Mouse (Mus musculus): ENCODE measurements at regions not wholly inside any gene's neighbourhood (a gene's known extent, or its start where the extent isn't known, plus 50 kb on each side); places are given as distances from the start of the nearest gene placed in this dataset.
"Not testable (repeated sequence)": the region's sequence is repeated elsewhere in the genome, so short reads cannot be mapped to it uniquely, and the experiment has no call there.

DNA sequence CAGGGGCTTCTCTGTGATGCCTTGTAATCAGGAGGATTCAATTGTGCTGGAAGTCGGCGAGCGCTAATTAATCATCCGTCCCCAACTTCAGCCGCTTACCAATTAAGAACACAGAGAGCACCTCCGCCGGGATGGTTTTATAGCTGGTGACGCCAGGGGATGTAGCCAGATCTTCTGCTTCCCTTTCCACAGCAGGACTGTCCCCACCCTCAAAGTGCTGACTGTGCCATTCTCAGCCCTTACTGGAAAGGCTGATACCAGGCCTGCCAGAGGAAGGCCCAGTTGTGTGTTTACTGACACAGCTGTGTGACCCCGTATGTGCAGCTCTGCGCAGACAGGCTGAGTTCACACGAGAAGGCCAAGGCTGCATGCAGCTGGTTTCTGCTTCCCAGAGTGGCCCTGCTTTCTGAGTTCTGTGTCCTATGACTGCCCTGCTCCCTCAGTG lies 59.9 kb upstream of the Bend4 start:
- no peak for DNase-seq (ENCODE audit: low spot score in 2 of 2)

DNA sequence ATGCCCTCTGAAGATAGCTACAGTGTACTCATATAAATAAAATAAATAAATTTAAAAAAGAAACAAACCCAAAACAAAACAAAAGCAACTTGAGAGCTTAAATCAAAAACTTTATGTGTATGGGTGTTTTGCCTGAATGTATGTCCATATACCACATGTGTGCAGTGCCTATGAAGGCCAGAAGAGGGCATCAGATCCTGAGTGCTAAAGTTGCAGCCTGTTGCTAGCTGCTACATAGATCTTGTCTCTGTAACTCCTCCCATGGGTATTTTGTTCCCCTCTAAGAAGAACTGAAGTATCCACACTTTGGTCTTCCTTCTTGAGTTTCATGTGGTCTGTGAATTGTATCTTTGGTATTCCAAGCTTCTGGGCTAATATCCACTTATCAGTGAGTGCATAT lies 62.6 kb upstream of the Bend4 start:
- DNase-seq (ENCODE audit: low spot score in 2 of 2) = not testable (repeated sequence)

GRCm38 (mm10) chr5:67492893-67493302 lies 64.8 kb upstream of the Bend4 start:
- no peak for DNase-seq (ENCODE audit: low spot score in 2 of 2)

DNA sequence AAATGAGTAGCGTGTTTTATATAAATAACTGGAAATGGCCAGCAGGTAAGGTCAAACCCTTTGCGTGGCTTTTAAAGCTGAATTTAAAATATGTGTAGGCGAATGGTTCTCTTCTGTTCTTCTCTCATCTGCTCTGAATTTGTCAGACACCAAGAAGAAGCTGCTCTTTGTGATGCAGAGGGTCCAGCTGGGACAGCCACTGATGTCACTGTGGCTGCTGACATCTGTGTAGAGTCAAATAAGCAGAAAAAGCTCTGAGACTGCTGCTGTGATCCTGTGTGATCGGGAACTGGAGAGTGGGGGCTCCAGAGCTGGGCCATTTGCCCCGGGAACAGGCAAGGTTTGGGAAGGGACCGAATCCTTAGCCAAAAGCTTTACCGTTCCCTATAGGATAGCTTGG lies 68.6 kb upstream of the Bend4 start:
- DNase-seq (ENCODE audit: low spot score in 2 of 2) = no peak

DNA sequence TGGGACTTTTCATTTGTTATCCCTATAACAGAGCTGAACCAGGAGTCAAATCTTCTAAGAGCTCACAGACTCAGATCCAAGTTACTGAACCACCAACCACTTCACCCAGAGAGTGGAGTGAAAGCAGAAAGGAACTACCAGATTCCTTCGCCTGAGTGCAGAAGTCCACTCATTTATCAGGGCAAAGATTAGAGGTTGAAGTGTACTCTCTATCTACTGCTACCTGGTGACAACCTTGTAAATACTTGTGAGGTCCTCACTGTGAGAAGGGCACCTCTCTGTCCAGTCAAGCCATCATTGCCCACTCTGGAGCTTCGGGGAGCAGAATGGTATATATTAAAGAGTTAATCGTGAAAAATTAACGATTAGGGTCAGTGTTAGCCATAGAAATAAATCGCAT lies 87.4 kb upstream of the Shisa3 start:
- DNase-seq (ENCODE audit: low spot score in 2 of 2) = no peak

DNA sequence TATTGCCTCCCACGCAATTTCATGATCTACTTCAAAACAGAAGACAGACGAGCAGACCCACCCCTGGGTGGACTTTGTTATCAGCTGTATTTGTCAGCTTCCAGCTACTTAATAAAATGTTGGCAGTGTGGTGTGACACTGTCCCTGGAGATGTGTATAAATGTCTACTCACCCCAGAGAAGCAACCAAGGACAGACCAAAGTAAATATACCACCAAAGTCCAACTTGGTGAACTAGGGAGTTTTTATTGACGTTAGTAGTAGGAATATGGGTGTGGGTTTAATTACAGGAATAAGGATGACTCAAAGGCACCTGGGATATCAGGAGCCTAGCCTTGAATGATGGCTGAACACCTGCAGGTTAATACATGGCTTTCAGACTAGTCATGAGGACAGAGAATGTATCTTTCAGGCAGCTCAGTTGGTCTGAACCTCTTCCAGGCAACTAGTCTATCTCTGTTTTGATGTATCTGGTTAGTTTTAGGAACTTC lies 86.2 kb upstream of the Shisa3 start:
- no peak for DNase-seq (ENCODE audit: low spot score in 2 of 2)

GRCm38 (mm10) chr5:67530149-67530548 lies 77.5 kb upstream of the Shisa3 start:
- no peak for DNase-seq (ENCODE audit: low spot score in 2 of 2)

DNA sequence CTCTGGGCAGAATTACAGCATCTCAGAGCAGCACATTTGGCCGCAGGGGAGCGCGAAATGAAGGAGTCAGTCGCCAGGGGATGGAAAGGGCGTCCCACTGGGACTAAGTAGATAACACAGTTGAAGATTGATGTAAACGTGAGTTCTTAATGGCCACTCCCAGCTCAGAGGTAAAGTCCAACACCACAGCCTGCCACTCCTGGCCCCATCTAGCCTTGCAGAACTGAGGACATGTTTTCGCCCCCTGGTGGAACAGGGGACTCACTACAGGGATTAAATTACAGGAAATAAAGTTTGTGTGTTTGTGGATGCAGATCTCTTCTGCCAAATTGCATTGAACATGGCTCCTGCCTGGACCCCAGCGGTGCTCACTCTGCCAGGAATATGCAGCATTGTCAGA lies 76.7 kb upstream of the Shisa3 start:
- no peak for DNase-seq (ENCODE audit: low spot score in 2 of 2)

GRCm38 (mm10) chr5:67532351-67532750 lies 75.3 kb upstream of the Shisa3 start:
- DNase-seq (ENCODE audit: low spot score in 2 of 2) = peak; percentile 68 to 77

DNA sequence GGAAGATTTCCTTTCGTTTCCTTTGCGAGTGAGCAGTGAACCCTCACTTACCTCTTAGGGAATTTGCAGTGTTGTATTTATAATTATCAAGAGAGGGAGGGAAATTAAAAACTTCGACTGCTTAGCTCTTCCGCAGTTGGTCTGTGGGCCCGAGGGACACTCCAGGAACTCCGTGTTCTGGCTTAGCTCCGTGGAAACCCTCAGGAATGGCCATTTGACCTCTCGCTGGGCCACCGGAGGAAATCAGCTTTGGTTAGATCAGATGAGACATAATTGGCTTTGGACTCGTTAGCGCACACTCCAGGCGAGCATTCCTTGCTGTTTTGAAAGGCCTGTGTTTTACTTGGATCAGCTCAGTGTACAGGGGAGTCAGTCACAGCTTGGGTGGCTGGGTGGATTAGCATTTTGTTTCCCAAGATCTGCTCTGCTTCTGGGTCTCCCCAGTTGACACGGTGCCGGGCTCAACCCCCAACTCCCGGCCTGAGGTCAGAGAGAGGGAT lies 74.9 kb upstream of the Shisa3 start:
- DNase-seq (ENCODE audit: low spot score in 2 of 2) = peak in 1 of 2 experiments; percentile 23

GRCm38 (mm10) chr5:67534056-67534455 lies 73.6 kb upstream of the Shisa3 start:
- no peak for DNase-seq (ENCODE audit: low spot score in 2 of 2)

DNA sequence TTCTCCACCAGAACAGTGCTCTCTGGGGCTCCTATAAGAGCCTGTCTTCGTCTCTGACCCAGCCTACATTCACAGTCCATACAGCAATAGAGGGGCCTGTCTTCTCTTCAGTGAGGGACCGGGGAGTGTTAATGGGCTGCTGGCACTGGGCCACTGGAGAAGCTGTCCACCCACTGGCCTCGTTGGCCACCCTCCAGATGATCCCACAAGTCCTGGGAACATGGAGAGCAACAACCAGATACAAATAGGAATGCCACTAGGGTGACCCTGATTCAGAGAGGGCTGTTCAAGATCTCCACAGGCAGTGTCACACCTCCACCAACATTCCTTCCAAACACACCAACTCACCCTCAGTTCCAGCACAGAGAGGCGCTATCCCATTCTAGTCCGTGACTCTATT lies 69.7 kb upstream of the Shisa3 start:
- DNase-seq (ENCODE audit: low spot score in 2 of 2) = no peak

- DNase-seq (ENCODE audit: low spot score in 2 of 2) = no peak
Measured at GRCm38 (mm10) chr5:67539591-67540238, 68.0 kb upstream of the Shisa3 start.

GRCm38 (mm10) chr5:67541867-67542266 lies 65.8 kb upstream of the Shisa3 start:
- DNase-seq (ENCODE audit: low spot score in 2 of 2) = no peak

DNA sequence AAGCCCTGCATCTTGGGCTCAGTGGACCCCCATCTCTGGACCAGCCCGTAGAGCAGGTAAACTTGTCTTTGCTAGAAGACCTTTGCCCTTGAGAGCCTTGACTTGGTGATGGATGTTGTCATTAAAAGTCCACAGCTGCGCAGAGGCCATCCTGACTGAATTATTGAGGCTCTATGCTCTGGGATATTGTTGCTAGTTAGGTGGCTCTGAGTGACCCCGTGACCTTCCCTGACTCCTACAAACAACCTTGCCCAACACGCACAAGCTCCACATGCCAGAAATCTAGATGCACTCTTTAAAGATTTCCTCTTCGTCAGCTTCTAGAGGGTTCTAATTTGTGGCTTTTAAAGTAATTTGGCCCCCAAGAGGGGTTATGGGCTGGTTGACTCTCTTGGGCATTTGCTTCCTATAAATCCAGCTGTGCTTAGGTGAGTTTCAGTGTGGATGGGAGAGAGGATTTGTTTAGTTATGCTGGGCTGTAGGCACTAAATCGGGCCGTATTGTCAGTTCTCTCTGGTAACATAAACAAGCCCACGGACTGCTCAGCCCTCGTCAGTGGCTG lies 63.6 kb upstream of the Shisa3 start:
- DNase-seq (ENCODE audit: low spot score in 2 of 2) = no peak

- DNase-seq (ENCODE audit: low spot score in 2 of 2) = no peak
Measured at GRCm38 (mm10) chr5:67550257-67550656, 57.4 kb upstream of the Shisa3 start.

DNA sequence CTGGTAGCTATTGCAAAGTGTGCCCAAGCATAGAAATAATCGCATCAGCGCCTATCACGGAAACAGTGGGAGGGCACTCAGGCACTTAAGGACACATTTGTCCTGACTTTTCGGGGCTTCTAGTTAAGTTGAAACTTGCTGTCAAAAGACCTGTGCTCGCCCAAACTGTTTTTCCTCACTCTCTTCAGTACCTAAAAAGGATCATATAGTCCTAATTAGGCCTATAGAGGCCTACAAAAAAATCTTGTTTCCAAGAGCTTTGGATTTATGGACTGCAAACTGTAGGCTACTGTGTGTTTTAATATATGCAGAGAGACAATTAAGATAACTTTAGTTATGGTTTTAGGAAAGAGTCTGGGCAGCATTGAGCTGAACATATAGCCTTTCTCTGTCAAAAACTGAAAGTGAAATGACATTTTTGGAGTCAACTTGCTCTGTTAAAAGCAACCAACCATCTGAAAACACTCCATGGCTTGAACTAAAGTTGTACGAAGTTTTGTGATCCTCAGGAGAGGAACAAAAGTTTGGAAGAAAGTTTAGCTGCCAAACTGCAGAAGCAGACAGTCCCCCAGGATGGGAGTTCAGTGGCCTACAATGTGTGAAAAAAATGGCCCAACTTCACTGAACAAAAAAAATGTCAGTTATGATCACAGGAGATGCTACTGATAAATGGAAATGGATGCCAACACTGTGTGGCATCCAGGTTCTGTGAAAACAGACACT lies 55.9 kb upstream of the Shisa3 start:
- DNase-seq (ENCODE audit: low spot score in 2 of 2) = no peak

GRCm38 (mm10) chr5:67552865-67553264 lies 54.8 kb upstream of the Shisa3 start:
- DNase-seq (ENCODE audit: low spot score in 2 of 2) = no peak

Data from adrenal gland, adult 18-20 months (tissue).